Mouse (Mus musculus): ENCODE measurements around the gene Rnf180.

Rnf180 gene

DNA sequence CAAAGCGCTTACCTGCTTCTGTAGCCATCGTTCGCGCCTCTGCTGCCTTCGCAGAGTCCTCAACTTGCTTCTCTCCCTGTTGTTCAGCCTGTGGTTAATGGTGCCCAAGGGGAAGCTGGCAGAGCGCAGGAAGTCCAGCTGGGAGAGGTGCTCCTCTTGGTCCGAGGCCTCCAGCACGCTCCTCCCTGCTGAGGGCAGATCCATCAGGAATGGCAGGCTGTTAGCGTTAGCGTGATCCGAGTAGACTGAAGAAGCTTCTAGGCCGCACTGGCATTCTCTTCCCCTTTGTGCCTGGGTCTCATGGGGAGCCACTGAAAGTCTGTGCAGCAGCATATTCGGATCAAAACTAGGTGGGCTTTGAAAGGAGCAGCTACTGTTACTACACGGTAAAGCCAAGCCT, 45.0 kb downstream of the Rnf180 start:
- DNase-seq = no peak

DNA sequence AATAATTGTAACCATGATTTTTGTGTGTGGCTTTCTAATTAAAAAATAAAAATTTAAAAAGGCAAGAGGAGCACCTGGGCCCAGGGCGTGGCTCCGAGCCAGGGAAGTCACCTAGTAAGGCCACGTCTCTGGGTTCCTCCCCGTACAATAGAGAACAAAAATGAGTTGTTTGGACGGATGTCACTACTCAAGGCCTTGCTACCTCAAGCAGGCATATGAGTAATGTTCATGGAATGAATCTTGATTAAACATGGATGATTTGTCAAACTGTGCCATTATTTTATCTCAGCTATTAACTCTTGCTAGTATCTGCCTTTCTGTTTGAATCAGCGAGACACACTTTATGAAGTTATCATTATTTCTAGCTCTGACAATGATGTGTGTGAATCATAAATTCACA, 46.9 kb downstream of the Rnf180 start:
- no peak for DNase-seq

DNA sequence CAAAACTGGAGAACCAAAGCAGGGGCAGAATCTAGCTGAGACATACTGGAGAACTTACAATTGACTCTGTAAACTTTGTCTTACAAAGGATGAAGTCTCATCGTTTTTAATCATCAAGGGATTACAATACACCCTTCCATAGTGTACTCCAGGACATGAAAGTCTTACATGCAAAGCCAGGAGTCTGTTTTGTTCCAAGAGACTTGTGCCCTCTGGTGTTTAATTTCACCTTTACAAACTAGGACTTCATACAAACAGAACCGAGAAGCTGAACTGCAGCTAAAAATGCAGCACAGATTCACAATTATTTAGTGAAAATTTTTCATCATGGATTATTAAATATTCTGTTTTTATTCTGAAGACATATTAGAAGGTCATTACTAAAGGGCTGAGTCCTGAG, 53.8 kb downstream of the Rnf180 start:
- no peak for DNase-seq

DNA sequence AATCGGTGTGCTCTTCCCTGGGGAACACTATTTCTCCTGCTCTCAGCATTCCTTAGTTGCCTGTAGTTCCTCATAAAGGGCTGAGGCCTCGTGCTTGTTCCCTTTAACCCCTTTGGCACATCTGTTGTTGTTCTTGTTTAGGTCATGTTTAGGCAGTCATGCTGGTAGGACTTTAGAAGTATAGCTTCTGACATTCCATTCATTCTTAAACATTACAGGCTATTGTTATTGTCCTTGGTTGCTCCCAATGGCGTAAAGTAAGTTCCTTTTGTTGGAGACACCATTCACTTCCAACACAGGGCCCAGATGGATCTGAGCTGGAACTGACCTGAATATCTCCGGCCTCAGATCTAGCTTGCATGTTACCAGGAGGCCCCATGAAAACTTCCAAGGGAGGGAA, 67.5 kb downstream of the Rnf180 start:
- DNase-seq = no peak

DNA sequence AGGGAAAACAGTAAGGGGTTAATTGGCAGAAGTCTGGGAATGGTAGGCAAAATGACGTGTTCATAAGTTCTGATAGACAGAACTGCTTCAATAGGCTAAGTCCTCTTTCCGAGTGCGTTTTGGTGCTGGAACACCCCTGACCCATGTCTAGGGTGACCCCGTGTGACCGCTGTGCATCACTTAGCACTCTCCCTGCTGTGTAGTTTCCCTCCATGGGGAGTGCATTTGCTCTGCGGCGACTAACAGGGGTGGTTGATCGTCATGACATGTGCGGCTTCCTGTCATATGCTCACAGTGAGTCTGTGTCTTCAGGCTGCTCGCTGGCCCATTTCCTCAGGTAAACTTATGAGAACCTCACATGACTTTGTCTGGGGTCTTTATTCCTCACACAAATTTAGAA, 70.6 kb downstream of the Rnf180 start:
- no peak for DNase-seq

DNA sequence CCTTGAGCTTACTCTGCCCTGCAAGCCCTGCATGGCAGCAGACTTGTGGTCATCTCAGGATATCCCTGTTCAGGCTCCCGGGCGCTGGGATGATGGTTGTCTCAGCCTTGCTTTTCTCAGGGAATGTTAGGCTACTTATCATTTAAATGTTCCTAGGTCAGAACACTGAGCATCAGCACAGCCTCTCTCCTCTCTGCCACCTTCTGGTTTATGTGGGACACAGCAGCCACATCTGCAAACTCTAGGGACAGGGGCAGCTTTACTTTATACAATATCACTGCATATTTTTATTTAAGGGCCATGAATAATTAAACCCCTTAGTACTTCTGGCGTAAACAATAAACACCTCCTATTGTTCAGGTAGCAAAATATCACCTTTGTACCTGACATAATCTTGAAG, 71.5 kb downstream of the Rnf180 start:
- DNase-seq = peak; percentile 30

DNA sequence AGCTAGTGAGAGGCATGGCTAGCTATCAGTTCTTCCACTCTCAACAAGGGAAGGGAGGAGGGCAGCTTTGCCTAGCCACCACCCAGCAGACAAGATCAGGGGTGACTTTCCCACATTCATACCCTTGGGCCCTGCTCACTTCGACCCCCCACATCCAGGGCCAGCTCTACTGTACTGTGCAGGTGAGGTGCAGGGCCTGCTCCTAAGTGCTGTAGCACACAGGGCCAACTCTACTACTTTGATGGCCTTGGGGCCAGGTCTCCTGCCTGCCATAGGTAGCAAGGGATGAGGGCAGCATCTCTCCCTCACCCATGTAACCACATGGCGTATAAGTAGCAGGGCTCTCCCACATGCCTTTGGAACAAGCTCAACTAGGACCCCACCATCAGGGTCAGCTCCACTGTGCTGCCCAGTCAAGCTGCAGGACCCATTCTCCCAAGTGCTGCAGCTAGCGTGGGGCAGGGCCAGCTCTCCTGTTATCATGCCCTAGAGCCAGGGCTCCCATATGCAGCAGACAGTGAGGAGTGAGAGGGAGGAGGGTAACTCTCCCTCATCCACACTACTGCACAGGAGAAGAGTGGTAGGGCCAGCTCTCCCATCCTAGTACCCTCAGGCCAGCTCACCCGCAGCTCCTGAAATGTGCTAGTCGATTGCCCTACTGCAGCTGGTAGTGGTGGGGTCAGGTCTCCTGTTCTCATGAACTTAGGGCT, 72.4 kb downstream of the Rnf180 start:
- DNase-seq = no peak

DNA sequence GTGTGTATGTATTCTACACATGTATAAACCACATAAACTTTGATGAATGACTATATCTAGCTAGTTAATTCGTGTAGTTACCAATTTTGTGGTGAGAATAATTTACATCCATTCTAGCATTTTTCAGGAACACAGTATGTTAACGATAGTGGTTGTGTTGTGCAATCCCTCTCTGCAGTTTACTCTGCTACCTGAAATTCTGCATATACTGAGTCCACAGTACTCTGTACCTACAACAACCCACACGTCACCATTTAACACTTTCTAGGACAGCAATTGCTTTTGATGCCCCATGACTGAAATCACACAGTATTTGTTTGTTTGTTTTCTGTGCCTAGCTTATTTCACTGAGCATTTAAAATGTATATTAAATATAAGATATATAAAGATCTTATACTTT, 83.9 kb downstream of the Rnf180 start:
- no peak for DNase-seq

DNA sequence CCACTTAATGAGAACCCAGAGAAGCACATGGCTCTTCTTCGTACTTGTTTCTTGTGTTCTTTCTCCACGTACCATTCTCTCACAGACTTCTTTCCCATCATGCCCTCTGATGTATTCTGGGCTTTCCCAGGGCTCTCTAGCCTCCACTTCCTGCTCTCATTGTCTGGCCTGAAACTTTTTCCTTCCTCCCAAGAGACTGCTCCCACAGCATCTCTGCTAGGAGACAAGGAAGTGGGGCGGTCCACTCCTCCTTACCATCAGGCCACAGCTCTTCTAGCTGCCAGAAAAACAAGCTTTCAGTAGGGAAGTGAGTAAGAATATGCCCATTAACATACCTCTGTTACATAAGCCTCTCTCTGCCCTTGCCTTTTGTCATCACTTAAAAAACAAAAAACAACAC, 90.8 kb downstream of the Rnf180 start:
- DNase-seq = no peak

DNA sequence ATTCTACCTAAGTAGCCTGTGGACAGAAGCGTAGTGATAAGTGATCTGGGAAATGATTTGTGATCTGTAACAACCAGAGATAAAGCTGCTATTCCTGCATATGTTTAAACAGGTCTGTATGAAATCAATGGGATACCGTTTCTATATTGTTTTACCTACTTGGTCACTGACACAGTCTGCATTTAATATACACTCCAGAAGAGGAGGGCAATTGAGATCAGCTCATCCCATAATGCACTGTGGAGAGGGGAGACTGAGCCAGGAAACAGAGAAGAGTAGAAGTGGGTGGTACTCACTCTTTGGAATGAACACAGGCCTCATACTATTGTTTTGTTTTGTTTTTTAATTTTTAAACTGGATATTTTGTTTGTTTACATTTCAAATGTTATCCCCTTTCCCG, 96.0 kb downstream of the Rnf180 start:
- DNase-seq = no peak

DNA sequence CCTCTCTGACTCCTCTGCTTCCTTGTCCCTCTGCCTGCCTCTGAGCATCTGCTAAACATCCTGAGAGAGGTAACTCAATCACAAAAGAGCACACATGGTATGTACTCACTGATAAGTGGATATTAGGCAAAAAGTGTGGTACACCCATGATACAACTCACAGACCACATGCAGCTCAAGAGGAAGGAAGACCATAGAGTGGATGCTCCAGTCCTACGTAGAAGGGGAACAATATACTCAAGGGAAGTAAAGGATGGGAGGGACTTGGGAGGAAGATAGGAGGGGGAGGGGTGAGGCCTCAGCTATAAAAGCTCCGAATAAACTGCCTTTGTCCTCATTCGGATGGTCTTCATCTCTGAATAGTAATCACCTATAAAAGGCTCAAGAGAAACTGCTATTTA, 96.6 kb downstream of the Rnf180 start:
- no peak for DNase-seq

DNA sequence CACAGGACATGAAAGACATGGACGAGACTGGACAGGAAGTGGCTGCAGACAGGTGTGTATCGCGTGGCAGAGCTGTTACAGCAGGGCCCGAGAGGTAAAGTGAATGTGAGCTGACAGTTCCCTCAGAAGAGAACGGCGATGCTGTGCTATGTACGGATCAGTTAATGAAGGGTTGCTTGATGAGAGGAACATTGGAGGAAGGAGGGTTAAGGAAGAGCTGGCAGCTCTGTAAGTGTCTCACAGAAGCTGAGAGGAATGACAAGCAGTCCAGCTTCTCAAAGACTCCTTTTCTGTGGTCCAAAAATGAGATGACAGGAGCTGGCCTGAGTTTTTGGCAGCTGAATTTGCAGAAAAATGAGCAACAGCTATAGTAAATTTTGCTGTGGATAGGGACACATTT, 101.0 kb downstream of the Rnf180 start:
- DNase-seq = peak; percentile 4

DNA sequence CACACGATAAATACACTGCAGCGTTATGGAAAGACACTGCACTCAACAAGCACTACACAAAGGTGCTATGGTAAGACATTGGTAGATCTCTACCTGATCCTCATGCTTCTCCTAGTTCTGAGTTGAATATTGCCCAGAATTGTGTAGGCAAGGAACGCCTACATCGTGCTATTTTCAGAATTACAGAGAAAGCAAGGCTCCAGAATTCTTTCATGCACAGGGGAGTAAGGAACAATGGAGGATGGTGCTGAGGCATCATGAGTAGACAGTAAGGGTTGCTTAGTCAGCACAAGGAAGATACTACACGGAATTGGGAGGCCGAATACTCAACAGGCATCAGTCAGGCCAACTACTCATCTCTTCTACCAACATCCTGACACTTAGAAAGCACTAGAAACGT, 105.9 kb downstream of the Rnf180 start:
- peak; percentile 31 for DNase-seq

DNA sequence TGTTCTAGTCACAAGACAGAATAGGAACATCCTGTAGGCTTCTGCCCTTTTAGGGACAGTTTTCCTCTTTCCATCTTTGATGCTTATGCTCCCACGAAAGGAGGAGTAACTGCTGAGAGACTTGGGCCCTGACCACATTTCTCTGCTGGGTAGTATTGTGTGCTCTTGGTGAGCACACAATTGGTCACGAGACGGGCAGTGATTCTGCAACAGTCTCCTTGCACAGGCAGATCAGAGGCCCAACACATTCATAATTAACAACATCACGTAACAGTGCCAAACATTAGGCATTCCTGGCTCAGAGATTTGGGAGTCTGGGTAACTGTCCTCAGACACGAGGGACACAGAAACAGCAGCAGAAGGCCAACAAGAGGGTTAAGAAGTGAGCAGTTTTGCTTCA, 113.8 kb downstream of the Rnf180 start:
- DNase-seq = no peak

DNA sequence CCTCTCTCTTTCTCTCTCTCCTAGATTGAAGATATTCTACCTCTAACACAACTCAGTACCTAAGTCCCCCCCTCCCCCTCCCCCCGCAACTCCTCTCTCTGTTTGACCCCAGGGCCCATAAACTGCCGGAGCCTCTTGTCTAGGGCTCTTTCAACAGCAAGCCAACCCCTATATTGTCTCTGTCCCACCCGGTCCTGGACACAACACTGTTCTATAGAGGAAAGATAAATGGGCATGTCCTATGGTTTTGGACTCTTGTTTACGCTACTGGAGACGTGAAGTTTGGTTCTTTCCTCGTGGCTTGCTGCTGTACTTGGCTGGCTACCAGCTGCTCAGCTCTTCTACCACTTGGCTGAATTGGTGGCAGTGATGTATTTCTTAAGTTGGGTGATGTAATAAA, 129.2 kb downstream of the Rnf180 start:
- DNase-seq = no peak

DNA sequence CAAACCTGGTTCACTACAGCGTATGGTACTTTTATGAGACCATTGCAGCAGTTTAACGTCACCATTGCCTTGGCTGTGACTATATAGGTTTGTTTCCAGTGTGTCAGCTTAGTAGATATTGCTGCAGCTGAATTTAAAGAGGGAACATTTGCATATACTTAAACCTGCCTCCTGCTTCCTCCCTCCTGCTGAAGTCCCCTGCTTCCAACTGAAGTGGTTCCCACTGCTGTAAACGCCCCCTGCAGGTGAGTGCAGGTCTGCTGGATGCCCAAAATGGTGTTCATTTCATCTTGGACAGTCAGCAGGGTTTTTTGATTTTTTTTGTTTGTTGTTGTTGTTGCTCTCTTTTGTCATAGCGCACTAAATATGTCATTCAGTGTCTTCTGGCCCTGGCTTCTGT, 140.7 kb downstream of the Rnf180 start:
- DNase-seq = peak; percentile 21

DNA sequence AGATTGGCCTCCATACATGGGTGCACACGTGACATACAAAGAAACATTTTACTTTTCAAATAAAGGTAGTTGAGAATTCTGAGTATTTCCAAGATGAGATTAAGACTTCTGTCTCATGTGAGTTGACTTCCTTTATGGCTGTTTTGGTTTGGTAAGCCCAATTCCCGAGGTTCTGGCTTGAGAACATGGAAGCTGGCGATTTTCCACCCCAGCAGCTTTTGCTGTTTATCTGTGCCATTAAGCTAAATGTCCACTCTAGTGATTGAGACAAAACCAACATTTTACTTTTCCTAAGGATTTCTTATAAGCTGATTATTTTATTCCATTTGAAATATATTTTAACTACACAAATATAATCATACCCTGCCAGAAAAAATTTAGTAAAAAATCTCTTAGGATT, 144.6 kb downstream of the Rnf180 start:
- no peak for DNase-seq

DNA sequence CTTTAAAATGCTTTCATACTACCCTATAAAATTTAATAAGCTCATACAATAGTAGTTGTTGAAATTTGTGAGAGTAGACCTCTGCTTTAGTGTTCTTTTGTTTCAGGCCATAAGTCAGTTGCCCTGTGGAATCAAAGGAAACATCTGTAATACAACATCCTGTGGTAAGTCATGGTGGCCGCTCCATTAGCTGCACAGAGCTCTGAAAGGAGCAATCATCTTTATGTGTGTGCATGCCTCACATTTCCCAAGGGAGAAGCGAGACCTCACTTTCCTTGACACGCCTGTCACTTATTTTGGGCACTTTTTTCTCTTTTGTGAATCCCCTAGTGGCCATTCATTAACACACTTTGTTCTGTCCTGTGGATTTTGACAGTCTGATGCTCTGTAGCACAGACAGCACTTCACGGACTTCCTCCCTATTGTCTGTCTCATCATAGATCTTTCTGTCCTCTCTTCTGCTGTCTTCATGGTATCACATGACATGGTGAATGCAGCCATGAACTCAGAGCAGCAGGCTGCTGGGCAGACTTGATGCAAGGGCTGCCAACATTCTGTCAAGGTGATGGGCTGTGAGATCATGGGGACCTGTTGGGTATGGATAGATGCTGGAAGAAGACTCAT, 146.7 kb downstream of the Rnf180 start:
- no peak for DNase-seq

DNA sequence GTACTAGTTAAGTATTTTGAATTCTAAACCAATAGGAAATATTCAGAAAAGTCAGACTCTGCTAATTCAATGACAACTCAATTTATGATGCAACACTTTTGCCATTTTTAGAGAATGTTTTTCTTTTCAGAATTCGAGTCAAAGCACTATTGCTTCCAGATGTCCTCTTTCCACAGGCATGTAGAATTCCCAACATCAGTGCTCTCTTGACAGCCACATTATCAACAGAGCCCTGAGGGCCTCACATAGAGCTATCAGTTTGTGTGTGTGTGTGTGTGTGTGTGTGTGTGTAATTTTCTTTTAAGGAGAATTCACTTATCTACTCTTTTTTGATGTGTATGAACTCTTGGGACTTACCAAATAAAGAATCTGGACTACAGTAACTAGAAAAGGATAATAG, 147.8 kb downstream of the Rnf180 start:
- DNase-seq = no peak

DNA sequence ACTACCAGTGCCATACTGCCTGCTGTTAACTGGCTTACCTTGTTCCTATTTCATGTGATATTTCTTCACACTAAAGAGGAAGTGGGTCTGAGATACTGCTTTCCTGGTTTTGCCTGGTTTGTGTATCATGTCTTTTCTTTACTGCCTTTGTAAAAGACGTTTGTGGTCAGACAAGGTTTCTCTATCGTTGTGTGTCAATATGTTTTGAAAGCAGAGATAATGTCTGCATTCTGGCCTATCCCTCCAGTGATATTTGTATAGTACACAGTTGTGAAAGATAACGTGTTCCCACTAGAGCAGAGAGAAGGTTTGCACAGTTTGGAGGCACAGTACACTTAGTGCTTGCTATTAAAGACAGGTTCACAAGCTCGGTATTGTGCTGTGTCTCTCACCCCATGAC, 154.7 kb downstream of the Rnf180 start:
- DNase-seq = no peak

DNA sequence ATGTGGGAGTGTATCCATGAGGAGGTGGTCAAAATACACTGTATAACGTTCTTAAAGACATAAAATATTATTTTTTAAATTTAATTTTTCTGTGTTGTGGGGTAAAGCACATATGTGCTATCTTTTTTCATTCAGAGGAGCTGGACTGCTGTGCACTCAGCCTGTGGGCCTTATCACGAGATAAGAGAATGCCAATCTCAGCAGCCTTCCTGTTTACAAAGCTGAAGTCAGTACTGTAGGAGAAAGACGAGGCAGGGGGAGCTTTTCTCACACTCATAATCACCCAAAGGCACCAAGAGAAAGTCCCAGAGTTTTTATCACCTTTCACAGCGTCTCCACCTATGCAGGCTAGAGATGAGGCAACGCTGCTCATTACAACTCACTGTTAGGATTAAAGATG, 160.2 kb downstream of the Rnf180 start:
- no peak for DNase-seq

DNA sequence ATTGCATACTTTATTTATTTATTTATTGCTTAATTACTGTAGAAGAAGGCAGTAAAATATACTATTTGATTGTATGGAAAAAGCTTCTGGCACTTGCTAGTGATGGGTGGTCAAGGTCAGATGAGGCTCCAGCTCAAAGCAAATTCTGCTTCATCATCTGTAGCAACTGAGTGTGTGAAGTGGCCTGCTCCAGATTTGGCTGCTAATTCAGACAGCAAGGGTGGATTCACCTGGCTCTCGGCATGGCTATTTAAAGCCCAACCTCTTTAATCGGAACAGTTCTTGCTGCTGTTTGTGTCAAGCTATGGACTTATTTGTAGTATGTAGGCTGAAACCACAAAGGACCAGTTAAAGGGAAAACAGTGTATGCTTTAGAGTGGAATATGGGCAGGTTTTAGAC, 161.8 kb downstream of the Rnf180 start:
- no peak for DNase-seq

DNA sequence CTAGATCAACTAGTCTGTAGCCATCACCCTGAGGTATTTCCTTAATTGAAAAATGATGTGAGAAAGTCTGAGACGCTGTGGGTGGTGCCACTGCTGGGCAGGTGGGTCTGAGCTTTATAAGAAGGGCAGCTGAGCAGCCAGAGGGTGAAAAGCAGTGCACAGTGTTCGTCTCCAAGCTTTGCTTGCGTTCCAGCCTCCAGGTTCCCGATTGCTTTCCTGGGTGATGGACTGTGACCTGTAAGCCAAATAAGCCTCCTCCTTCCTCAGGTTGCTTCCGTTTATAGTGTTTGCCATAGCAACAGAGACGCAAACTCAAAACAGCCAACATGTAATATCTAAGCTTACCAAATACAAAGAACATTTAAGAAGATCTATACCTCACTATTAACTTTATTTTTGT, 162.2 kb downstream of the Rnf180 start:
- DNase-seq = no peak

DNA sequence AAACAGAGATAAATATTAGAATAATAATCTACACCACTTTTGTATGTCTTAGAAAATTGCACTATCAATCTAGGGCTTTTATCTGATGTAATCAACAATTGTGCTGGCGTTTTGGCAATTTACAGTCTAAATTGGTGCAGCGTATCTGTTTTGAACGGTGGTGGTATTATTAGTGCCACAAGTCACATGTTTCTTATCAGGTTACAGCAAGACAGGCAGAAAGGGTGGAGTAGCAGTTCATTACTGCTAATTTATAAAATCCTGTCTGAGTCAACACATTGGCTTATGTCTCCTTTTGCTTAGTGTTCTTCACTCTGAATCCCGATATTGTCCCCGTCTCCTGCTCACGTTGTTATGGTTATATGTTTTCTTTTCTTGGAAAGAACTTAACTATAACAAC, 164.5 kb downstream of the Rnf180 start:
- DNase-seq = no peak

DNA sequence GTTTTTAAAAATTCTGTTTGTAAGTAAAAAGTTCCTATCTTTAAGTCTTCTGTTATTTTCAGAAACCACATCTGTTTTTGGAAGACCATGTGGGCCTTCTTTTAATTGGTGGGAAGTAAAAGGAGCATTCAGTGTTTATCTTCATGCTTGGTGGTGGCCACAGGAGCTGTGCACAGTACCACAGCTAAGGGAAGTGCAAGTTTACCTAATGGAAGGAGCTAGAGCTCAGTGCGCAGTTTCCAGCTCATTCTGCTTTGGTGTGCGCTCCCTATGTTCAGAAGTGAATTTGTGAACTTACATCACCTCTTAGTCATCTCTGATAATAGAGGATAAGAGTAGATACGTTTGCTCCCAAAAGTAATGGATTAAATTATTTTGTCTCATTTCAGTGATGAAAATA, 172.5 kb downstream of the Rnf180 start:
- DNase-seq = no peak
